Mouse (Mus musculus) neutrophil, adult 5-6 weeks (primary cell): ENCODE data around the gene Gpr157. TPM values are rescaled to one million over a fixed set of nuclear protein-coding genes. Genes with fewer than 3 reads are reported as not detected.

Experiments used
- ATAC-seq: fragments of 151-379, 151-347 bp; 2 replicates; pipeline ENCODE4 v1.8.0; 2017; ENCODE audit warnings: mild to moderate bottlenecking, moderate TSS enrichment; ENCODE audit not compliant: insufficient number of reproducible peaks, poor library complexity, low FRiP score, severe bottlenecking; ENCODE audit errors: extremely low read depth
- total RNA-seq: library from RNA; stranded (forward); fragments of 200-1000 nt; gene quantifications from 2 replicates; pipeline ENCODE4 v1.2.3, GENCODE M21; 2017

Gpr157 gene
- total RNA-seq, 1 experiment from 2014 or later: 0.47 TPM

DNA sequence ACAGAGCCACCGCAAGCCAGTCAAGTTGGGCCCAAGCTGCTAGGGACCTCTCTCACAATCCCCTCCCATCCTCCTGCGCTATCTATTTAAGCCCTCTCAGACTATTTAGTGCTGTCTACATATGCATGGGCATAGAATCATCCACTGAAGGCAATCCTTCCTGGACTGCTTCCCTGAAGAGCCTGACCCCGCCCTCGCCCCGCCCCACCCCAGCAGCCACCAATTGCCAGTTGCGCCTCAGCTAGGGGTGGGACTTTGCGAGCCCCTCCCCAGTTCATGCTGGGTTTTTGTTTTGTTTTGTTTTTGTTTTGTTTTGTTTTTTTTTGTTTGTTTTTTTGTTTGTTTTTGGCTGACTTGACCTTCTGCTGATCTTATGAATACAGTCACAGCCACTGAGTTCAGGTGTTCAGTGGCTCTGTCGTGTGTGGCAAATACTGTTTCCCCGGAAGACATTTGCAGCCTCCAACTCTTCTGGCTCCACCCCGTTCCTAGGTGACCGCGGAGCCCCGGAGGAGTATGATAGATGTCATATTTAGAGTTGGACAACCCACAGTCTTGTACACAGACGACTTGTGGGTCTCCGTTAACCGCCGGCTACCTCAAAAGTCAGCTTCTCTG, 20.4 kb upstream of the Gpr157 start:
- no peak for ATAC-seq

DNA sequence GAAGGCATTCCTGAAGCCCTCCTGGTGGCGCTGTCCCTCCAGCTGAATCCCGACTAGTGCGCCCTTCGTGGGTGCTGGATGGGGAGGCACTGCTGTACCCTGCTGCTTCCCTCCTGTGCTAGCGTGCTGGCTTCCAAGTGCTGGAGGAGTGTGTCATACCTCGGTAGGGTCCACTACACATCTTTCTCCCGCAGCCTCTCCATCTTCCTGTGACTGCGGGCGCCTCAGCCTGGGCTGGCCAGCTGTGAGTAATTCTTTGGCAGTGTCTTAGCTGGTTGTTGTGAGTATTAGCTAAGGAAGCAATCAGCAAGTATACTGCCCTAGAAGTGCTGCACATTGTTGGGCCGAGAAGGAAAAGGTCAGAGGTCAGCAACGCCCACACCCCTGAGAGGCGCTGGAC, 18.9 kb upstream of the Gpr157 start:
- no peak for ATAC-seq

DNA sequence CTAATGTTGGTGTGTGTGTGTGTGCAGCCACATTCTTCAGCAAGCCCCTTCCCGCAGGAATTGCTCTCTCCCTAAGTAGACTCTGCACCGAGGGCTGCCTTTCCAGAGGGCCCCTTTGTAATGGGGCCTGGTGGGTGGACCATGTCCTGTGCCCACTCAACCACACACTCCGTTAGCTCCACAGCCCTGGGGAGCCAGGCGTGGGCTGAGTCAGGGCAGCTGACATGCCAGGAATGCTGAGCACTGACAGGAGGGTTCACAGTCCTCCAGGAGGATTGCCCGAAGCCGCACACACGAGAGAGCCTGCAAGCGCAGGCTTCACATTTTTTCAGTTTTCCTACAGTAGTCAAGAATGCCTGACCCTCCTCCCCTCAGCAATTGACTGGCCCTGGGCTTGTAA, 17.0 kb upstream of the Gpr157 start:
- ATAC-seq: no peak

DNA sequence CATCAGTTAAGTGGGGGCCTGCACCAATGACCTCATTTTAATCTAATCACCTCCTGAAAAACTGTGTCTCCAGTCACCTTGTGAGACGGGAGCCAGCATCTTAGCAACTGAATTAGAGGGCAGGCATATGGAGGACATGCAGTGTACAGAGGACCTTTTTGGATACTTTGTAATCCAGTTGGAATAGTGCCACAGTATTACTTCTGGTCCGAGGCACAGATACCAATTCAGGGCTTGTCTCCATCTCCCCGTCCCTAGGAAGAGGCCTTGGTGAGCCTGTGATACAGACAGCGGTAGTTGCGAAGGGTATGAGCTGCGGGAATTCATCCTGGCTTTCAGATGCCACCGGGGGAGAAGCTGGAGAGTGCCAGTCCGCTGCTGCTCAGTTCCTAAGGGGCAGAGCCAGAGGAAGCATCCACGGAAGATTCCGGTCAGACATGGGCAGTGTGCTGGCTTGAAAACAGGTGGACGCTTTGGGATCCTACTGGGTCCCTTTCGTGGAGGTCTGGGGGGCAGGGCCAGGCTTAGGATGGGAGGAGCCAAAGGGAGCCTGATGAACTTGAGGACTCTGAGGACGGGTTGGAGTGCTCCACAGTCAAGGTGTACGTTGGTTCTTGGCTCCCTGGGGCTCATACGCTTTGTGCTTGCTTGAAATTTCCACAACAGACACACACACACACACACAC, 14.6 kb upstream of the Gpr157 start:
- ATAC-seq: no peak

DNA sequence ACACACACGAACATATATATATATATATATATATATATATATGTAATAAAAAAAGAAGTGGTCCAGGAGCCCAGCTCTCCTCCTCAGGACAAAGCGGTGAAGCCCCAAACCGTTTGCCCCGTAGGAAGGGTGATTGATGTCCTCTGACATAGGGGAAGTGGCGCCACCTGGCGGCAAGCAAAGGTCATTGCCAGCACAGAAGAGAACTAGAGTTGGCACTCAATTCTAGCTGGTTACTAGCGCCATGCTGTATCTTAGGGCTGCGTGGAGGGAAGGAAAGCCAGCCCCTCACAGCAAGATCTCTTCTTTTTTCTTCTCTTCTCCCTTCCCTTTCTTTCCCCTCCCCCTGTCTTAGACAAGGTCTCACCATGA, 14.1 kb upstream of the Gpr157 start:
- peak; percentile 68 for ATAC-seq

DNA sequence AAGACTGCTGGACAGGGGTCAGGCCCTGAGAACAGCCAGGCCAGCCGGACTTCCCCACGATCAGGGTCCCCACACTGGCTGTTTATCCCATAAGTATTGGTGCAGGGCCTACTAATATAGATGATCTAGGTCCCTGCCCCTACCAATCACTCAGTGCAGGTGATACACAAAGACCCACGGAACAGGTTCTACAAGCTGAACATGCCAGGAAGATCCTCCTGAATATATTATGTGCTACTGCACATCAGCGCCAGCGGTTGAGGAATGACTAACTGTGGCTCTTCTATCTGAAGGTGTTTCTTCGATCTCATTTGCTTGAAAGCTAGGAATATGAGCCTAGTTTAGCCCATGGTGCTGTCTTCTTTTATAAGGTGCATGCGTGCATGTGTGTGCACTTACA, 11.8 kb upstream of the Gpr157 start:
- no peak for ATAC-seq

DNA sequence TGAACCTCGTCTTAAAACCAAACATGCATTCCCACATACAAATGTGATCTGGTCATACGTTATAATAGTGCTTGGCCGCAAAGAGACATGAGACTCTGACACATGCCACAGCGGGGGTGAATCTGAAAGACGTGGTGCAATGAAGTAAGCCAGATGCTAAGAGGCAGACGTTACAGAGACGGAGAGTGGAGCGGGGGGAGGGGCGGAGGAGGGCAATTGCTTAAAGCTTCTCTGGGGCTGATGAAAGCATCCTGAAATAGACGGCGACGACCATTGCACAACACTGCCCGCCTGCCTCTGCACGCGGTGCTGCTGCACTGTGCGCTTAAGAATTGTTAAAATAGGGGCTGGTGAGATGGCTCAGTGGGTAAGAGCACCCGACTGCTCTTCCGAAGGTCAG, 11.0 kb upstream of the Gpr157 start:
- peak; percentile 44; the same call in 1 of the 2 replicates for ATAC-seq

DNA sequence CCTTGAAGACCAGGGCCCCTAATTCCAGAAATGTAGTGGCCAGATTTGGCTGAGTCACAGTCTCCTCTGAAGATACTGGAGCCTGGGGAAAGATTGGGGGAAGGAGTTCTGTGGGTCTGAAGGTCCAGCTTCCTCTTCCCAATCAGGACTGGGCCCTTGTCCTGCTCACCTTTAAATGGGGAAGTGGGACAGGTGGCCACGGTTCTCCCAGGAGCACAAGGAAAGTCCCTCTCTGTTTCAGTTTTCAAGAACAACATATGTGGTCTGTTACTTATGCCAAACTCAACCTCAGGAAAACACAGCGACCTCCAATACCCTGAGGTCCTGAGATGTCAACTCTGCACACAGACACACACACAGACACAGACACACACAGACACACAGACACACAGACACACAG, 8.5 kb upstream of the Gpr157 start:
- ATAC-seq: no peak

DNA sequence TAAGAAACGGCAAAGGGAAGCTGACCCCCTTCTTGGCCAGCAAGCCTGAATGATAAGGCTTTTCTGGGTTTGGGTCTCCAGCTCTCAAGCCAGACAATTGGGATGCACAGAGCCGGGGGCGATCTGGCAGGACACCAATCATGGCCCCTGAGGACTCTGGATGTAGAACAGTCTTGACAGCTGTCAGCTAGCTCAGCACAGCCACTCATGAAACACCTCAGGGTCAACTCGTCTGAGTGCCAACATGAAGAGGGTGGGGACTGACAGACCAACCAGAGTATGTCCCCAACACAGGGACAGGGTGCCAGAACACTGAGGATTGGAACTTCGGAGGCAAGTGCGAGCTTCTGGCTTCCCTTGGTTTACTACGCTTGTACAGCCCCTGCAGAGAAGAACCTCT, 7.9 kb upstream of the Gpr157 start:
- no peak for ATAC-seq

DNA sequence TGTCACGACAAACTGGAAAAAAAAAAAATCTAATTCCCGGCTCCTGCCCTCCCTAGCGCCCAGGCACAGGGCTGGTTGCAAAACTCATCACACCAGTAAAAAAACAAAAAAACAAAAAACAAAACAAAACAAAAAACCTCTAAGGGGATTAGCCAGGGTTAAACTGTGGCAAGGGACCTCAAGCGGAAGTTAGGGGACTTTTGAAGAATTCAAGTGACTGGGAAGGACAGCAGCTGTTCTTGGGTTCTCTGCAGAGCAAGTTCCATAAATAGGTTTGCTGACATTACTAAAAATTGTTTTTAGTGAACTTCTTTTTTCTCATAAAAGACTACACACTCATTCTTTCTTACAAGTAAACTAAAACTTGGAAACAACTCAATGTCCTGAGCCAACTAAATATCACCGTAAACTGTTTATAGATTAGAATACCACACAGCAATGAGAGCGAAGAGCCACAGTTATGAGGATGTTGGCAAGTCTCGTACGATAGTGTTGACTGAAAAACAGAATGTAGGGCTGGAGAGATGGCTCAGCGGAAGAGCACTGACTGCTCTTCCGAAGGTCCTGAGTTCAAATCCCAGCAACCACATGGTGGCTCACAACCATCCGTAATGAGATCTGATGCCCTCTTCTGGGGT, 6.7 kb upstream of the Gpr157 start:
- ATAC-seq: no peak

DNA sequence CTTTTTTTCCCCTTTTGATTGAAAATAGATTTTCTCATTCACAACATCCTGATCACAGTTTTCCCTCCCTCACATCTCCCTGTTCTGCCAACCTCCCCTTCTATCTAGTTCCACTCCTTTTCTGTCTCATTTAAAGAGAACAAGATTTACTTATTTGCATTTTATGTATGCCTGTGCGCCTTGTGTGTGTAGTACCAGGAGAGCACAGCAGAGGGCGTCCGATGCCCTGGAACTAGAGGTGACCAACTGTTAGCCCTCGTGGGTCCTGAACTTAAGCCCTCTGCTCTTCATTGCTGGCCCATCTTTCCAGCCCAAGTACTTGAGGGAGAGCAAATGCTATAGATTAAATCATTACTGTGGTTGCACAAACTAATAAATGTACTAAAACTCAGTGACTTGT, 1.8 kb upstream of the Gpr157 start:
- ATAC-seq: no peak

DNA sequence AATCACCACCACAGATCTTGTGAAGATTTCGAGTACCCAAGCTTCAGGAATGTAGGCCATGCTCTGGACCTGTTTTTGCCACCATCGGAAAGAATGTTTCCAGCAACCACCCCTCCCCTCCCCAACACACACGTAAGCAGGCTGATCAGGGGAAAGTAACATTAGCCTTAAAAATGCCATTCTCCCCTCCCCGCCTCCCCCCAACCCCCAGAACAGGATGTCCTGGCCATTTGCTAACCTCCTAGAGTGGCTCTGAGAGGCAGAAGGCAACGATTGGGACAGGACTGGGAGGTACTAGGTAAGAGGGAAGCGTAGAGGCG, 364 bp upstream of the Gpr157 start:
- ATAC-seq: no peak

DNA sequence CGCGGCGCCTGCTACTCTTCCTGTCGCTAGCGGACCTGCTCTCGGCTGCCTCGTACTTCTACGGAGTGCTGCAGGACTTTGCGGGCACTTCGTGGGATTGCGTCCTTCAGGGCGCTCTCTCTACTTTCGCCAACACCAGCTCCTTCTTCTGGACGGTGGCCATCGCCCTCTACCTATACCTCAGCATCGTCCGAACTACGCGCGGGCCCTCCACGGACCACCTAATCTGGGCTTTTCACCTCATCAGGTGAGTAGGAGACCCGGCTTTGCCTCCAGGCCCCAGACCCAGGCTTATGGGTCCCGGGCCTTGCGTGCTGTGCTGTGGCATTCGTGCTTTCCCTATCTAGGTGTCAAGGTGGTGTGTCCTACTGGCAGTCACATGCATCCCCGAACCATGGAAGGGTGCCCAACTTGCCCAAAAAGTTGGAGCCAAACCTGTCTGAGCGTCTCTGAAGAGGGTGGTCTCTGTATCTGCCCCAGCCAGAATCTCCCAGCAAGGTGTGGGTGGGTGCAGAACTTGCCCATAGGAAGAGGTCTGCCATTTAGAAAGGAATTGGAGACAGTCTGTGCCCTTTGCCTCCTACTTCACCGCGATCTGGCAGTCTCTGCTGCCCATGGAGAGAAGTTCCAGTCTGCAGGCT, 845 bp downstream of the Gpr157 start:
- ATAC-seq: no peak

DNA sequence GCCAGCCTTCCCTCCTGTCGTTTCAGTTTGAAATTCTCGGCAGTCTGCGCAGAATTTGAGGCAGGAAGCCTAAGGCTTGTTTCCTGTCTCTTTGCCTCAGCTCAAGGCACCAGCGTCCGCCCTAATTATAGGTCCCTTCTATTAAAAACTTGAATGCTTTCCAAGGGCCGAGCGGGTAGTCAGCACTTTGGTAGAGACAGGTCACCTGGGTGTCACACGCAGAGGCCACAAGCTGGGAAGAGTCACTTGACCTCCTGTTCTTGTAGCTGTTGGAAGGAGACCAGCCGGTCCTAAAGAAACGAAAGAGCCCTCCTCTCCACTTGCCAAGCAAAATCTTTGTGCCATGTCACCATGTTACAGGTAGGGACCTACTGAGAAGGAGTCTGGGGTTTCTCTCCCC, 2.0 kb downstream of the Gpr157 start:
- ATAC-seq: no peak

DNA sequence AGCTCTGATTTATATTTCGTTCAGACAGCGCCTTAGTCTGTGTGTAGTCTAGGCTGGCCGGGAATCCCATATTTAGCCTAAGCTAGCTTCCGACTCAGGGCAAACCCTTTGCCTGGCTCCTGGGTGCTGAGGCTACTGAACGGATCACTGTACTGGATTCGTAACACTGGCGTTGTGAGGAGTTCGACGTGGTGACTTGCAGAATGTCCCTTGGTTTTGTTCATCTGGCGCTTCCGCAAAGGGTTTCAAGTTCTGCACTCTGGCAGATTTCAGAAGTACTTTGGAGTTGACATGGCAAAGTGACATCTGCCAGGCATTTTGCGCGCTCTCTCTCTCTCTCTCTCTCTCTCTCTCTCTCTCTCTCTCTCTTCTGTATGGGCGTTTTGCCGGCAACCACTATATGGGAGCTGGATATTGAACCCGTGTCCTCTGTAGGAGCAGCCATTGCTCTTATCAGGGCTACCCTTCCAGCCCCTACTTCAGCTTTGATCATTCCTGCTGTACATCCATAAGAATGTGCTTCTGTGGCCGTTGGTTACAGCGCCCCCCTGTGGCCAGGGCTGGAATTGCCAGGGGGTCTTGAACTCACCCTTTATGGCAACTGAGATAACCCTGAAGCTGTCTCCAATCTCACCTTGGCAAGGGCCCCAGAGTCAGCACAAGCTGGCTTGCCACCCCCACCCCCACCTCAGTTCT, 4.9 kb downstream of the Gpr157 start:
- no peak for ATAC-seq

DNA sequence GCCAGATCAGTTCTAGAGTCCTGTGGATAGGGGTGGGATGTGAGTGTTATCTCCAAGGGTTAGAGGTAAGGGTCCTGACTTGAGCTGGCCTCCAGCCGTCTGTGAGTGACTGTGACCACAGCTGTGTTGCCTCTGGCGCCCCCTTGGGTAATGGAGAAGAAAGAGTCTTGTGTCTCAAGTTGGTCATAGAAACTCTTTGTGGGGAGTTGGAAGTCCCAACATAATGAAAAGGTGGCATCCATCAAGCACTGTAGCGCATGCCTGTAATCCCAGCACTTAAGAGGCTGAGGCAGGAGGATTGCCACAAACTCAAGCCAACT, 5.4 kb downstream of the Gpr157 start:
- no peak for ATAC-seq

DNA sequence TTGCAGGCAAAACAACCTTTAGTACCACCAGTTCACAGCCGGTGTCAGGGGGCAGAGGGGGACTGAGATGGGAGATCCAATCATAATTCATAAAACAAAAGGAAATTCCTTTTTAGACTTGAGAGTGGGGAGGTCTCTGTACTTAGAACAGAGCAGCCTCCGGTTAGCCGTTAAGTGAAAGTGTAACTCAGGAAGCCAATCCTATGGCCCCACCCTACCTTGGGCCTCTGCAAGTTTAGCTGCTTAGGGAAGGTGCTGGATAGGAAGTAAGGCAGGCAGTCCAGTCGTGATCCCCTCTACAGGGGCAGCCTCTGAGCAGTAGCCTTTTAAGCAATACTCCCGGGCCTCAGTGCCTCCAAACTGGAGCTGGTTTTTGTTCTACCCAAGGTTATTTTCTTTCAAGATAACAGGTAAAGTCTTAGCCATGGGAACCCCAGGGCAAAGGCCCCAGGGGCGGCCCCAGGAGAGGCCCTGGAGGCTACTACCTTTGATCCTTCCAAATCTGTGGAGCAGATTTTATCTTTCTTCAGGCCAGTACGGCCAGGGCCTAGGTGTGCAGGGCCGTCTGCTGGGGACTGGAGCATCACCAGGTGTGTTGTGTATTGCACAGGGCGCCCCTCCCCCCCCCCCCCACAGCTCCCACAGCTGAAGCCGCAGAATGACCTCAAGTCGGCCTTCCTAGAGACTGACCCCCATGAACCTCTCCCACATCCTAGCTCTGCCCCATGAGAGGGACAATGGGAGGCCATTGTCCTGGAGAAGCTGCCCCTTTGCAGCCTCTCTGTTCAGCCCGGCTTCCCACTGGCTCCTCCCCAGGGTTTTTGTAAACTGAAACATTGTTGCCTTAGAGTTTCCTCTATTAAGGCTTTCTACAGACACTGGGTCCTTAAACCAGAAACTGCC, 6.6 kb downstream of the Gpr157 start:
- ATAC-seq: no peak

DNA sequence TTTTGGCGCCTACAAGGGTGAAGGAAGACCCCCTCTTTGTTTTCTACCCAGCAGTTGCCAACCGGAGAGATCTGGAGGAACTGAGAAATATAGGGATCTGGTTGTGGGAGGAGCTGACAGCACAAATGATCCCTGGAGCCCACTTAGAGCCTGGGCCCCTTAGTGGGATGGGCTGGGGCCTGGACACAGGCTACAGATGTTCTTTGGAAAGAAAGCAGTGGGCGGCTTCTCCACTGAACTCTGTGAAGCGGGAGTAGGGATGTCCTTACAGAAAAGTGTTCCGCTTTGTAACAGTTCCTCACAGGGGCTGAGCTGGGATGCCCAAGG, 7.3 kb downstream of the Gpr157 start:
- ATAC-seq: no peak

DNA sequence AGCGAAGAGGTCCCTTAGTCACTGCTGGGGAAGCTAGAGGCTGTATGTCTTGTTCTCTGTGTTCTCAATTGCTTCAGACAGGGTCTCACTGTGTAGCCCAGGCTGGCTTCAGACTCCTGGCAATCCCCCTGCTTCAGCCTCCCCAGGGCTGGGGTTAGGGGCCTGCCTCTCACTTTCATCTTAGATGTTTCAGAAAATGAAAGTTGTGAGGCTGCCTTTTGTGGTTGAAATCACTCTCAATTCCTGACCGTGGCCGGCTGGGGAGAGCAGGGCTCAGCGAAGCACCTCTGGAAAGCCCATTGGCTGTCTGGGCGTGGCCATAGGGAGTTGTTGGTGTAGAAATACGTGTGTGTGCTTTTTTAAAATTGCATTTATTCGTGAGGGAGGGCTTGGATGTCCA, 9.1 kb downstream of the Gpr157 start:
- ATAC-seq: no peak
